Mouse (Mus musculus) lung, postnatal 10 days (tissue): ENCODE data around the gene Caskin2.
"Not testable (repeated sequence)": the region's sequence is repeated elsewhere in the genome, so short reads cannot be mapped to it uniquely, and the experiment has no call there.

Experiments used
- DNase-seq: peaks from one replicate; pipeline ENCODE4 v3.0.0; 2021

Gene Caskin2

DNA sequence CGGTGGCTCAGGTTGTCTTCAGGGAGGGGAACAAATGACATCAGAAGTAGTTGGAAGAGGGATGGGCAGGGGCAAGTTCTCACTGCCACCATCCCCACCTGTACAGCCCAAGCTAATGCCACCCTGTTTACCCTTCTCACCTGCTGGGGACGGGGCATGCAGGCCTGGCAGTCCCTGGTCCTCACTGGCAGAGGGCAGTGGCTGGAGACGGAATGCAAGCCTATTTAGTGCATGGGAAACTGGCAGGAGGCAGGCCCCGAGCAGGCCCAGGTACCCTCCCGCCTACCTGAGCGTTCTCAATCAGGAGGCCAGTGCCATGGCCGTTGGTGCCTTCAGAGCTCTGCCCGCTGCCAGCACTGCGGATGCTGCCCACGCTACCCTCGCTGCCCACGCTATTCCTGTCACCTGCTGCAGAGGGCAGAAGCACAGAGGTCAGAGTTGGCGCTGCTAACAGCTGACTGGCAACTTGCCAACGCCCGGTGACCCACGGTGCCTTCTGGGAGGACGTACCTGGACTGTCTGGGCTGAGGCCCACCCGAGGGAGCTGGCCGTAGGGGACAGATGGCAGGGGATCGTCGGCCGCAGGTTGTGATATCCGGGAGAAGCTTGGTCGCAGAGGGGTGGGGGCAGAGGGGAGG lies 10.2 kb downstream of the Caskin2 start:
- DNase-seq: no peak

DNA sequence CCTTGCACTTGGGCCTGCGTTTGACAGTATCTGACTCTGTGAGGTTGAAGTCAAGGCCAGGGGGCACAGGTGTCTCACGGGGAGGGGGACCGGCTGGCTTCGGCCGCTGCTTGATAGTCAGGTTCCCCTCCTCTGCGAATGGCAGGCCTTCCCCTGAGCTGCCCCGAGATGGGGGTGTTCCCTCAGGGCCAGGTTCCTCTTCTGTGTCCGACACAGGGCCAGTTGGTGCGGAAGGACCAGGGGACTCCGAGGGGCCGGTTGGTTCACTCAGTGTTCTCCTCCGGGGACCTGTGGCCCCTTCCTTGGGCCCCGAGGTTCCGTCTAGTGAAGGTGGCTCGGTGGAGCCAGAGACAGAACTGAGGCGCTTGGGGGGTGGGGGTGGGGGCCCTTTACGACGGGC lies 12.5 kb downstream of the Caskin2 start:
- DNase-seq: no peak

GRCm38 (mm10) chr11:115797665-115798064 lies 15.8 kb downstream of the Caskin2 start:
- DNase-seq: no peak

DNA sequence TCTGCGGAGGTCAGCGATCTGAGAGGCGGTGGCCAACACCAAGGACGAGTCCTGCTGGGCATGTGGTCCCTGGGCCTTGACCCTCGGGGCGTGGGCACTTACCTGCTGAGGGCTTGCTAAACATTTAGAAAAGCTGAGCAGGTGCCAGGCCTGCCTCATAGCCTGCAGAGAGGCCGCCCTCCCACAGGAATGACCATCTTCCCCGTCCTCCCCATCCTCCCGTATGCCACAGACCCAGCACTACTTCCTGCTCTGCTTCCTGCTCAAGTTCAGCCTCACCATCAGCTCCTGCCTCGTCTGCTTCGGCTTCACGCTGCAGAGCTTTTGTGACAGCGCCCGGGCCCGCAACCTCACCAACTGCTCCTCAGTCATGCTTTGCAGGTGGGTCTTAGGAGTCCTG lies 16.5 kb downstream of the Caskin2 start:
- DNase-seq: no peak

DNA sequence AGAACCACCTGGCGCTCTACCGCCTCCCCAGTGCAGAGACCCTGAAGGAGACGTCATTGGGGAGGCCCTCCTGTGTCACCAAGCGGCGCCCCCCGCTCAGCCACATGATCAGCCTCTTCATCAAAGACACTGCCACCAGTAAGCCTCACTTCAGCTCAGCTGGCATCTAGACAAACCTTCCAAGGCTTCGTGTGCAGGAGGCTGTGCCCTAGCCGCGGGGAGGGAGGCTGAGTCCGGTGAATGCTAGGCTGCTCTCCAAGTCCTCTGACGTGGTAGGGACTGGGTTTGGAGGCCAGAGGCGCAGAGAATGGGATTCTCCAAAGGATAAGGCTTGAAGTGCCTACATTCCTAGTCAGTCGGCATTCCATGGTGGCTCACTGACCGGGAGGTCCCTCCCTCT lies 21.1 kb downstream of the Caskin2 start:
- DNase-seq: no peak

DNA sequence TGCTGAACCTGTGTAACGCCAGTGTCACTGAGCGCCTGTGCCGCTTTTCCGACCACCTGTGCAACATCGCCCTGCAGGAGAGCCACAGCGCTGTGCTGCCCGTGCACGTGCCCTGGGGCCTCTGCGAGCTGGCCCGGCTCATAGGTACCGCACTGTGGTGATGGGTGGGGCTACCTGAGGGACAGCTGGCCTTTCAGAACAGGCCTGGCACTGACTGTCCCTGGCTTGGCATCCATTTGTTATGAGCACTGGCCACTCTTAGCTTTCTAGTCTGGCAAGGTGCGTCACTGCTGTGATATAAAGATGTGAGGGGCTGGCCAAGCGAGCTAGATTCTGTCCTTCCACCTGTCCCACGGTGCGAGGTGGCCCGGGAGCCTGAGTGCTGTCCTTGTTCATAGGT lies 21.5 kb downstream of the Caskin2 start:
- no peak for DNase-seq

DNA sequence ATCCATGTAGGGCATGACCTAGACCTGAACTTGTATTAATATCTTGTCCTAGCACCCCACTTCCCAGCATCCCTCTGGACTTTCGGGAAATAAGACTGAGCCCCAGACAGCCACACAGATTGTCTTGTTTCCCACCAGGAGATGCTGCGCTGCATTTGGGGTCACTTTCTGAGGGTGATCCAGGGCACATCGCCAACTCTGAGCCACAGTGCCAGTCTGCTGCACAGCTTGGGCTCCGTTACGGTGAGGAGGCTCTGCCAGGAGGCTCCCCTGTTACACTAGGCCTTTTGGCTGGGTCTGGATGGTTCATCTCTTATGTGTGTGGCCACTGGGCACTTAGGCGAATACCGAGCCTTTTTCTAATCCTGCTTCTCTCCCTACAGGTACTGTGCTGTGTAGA lies 23.7 kb downstream of the Caskin2 start:
- DNase-seq: no peak

GRCm38 (mm10) chr11:115786473-115786872 lies 27.0 kb downstream of the Caskin2 start:
- DNase-seq: no peak

- no peak for DNase-seq
These were observed 33.0 kb downstream of the Caskin2 start for GRCm38 (mm10) chr11:115780141-115781070.

DNA sequence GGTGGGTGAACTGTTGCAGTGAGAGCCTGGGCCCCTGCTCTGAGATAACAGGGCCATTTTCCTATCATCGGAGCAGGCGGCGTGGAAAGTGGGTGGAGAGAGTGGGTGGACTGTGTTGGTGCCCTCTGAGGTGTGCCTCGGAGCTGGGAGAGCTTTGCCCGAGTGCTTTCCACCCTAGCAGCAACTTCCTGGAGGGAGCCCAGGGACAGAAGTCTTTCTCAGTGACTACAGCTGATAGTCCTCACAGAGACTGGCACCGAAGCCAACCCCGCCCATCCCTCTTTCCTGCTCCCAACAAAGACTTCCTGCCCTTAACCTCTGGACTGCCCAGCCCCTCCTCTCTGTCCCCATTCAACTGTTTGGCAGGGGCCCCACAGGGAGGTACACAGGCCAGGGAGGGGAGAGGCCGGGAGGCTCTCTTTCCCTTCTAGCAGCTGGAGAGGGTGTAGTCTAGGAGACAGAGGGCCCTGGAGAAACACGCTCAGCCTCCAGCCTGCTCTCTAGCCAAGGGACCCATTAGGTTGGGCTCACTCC lies 34.3 kb downstream of the Caskin2 start:
- DNase-seq: peak; percentile 97

GRCm38 (mm10) chr11:115777487-115778335 lies 35.7 kb downstream of the Caskin2 start:
- peak; percentile 14 for DNase-seq

DNA sequence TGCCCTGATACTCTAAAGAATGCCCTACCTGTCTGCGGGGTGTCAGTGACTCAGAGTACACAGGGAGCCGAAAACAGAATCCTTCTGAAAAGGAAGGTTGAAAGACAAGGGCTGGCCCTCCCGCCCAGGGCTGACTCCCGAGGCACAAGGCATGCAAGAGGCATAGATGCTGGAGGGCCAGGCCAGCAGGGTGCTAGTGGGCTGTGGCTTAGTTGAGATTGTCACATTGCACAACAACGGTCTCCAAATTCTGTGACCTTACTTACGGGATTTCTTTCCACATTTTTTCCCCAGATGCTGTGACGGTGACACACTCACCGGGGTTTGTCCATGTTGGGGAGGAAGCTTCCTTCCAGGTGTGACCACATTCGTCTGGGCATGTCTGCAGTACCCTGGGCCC lies 36.5 kb downstream of the Caskin2 start:
- DNase-seq: no peak

GRCm38 (mm10) chr11:115775821-115776665 lies 37.4 kb downstream of the Caskin2 start:
- peak; percentile 43 for DNase-seq

- no peak for DNase-seq
These were observed 38.8 kb downstream of the Caskin2 start for GRCm38 (mm10) chr11:115774653-115775052.

DNA sequence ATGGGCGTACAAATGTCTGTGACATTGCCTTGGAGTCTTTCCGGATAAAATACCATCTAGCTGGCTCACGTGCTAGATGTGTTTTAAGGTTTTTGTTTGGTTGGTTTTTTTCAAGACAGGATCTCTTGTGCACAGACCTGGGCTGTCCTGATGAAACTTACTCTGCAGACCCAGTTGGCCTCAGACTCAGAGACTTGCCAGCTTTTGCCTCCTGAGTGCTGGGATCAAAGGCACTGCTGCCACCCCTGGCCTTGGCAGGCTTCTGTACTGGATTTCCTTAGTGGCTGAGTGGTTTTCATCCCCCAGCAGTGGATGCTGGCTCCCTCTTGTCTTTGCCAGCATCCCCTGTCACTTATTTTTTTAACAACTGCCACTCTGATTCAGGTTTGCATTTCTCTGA lies 44.5 kb downstream of the Caskin2 start:
- no peak for DNase-seq

- no peak for DNase-seq
These were observed 46.5 kb downstream of the Caskin2 start for GRCm38 (mm10) chr11:115766981-115767380.

- DNase-seq: peak; percentile 39
These were observed 47.0 kb downstream of the Caskin2 start for GRCm38 (mm10) chr11:115766356-115766943.

GRCm38 (mm10) chr11:115765607-115766141 lies 47.8 kb downstream of the Caskin2 start:
- peak; percentile 71 for DNase-seq

DNA sequence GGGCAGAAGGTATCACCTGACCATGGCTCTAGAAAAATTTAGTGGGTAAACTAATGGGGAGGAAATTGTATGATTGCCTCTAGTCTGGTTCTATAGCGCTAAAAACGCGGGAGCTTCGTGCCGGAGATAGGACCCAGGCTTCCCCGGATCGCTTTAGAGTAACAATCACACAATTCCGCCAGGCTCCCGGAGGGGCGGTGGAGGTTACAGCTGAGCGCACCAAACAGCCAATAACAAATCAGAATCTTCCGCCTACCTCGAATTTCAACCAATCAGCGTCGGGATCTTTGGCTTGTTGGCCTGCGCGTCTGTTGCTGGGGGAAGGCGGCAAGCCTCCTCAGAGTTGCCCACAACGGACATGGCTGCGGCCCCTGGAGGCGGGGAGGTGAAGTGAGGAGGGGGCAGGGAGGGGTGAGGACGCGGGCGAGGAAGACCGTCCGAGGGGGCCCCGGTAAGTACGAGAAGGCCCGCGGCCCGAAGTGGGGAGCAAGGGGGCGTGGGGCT lies 48.3 kb downstream of the Caskin2 start, which contains the start of gene Tmem94:
Gene Tmem94 (plus strand): TSS at position 331 of the 504 bp plus-strand sequence.
- DNase-seq: peak; percentile 97

- DNase-seq: no peak
These were observed 48.7 kb downstream of the Caskin2 start for GRCm38 (mm10) chr11:115764698-115765097.

- DNase-seq: not testable (repeated sequence)
These were observed 51.3 kb downstream of the Caskin2 start for GRCm38 (mm10) chr11:115762176-115762575.
